Mouse (Mus musculus) frontal cortex, postnatal 14 days (tissue): Measurements from ENCODE around the gene Nt5m.

Source experiments
- DNase-seq, 2 experiments: peaks; one replicate each; pipeline ENCODE4 v3.0.0; 2022; ENCODE audit warnings: low spot score in 2 of 2

Gene Nt5m

GRCm38 (mm10) chr11:59902045-59902726 is 62.9 kb downstream of the Nt5m start:
- no peak for DNase-seq

- no peak for DNase-seq
These were observed 67.4 kb downstream of the Nt5m start for GRCm38 (mm10) chr11:59906521-59907123.

- no peak for DNase-seq
These were observed 69.2 kb downstream of the Nt5m start for GRCm38 (mm10) chr11:59908446-59908845.

GRCm38 (mm10) chr11:59910586-59910985 is 71.3 kb downstream of the Nt5m start:
- no peak for DNase-seq

GRCm38 (mm10) chr11:59911523-59911922 is 72.3 kb downstream of the Nt5m start:
- no peak for DNase-seq

GRCm38 (mm10) chr11:59913702-59914101 is 74.5 kb downstream of the Nt5m start:
- DNase-seq: no peak

GRCm38 (mm10) chr11:59918014-59918413 is 78.8 kb downstream of the Nt5m start:
- DNase-seq: no peak

GRCm38 (mm10) chr11:59919401-59919800 is 80.2 kb downstream of the Nt5m start:
- DNase-seq: no peak

- no peak for DNase-seq
These were observed 81.1 kb downstream of the Nt5m start for GRCm38 (mm10) chr11:59920331-59920730.

- DNase-seq: no peak
These were observed 82.0 kb downstream of the Nt5m start for GRCm38 (mm10) chr11:59921265-59921664.

GRCm38 (mm10) chr11:59930031-59930430 is 90.8 kb downstream of the Nt5m start:
- DNase-seq: no peak
